Mouse (Mus musculus) layer of hippocampus, adult 18-20 months (tissue): ENCODE measurements at regions not wholly inside any gene's neighbourhood (a gene's known extent, or its start where the extent isn't known, plus 50 kb on each side); places are given as distances from the start of the nearest gene placed in this dataset.

Experiments
- DNase-seq, 2 experiments: peaks; one replicate each; pipeline ENCODE4 v3.0.0; 2022; ENCODE audit warnings: low spot score in 2 of 2

DNA sequence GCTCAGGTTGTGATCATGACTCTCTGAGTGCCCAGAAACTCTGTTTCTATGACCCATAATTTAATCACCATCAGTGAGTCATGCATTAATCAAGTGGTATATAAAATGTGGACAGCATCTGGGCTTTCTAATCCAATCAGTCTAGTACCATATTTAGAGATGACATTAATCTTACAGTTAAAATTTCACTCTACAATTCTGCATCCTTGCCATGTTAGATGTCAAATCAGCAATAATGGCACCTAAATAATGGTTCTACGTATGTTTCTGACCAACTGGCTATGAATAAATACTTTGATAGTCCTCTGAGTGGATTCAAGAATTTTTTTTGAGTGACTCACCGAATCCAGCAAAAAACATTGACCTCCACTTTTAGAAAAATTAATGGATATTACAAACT lies 383.0 kb upstream of the Gm12666 start:
- DNase-seq = no peak

DNA sequence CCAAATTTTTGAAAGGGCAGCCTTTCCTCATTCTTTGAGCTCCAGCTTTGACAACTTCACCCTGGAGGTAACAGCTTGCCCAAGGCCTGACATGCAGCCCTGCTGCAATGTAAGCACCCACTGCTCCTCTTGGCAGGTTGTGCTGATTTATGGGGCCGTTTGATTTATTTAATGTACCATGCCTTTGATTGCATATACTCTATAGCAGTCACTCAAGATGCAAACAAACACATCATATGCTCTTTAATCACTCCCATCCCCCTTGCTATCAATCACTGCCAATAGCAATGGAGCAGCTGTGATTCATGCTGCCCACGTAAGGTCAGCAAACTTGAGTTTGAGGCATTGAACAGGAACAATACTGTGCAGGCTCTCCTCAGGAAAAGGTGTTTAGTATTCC lies 373.8 kb upstream of the Gm12666 start:
- no peak for DNase-seq

GRCm38 (mm10) chr4:92555186-92555585 lies 363.6 kb upstream of the Gm12666 start:
- no peak for DNase-seq

DNA sequence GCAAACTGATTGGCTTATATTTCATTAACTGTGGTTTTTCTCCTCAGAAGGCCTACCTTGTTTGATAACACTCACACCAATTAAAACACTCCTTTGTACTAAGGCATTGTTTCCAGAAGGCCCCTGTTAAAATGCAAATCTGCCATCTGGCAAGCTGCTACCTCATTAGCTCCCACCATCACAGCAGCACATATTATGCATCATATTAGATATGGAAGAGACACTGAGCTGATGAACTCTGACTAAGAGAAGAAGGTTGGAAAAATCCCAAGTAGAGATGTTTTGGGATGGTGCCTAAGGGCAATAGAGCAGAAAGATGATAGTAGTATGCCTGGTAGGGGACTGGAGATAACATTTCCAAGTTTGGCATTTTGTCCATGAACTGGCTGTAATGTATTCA lies 350.5 kb upstream of the Gm12666 start:
- peak in 1 of 2 experiments; percentile 2 for DNase-seq

DNA sequence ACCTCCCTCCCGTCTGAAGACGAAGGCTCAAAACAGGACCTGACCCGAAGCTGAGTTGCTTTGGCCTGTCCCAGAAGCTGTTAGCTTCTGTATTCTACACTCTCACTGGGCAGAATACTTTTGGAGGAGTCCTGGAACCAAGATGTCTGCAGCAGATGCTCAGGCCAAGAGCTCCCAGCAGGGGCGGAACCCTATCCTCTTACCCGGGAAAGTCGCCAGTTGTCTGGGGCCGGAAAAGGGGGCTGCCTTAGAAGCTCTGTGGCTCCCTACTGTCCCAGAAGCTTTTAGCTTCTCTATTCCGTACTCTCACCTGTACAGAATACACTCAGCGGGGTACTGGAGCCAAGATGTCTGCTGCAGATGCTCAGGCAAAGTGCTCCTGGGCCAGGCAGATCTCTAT lies 346.7 kb upstream of the Gm12666 start:
- DNase-seq = no peak

GRCm38 (mm10) chr4:92502010-92502409 lies 310.5 kb upstream of the Gm12666 start:
- DNase-seq = no peak

DNA sequence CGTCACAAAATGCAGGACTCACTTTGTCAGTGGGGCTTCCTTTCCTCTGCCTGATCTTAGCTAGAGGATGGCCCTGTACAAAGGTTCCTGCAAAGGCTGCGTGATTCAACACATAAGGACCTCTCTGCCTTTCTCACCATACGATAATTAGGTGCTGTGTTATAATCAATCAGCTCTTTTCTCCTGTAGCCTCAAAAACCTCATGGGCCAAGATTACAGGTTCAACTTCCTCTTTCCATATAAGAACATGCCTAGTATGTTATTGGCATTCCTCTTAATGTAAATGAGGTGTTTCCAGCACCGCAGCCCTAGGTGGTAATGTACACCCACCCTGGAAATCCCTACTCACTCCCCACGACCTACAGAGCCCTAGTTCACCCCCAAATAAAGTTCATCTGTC lies 308.6 kb upstream of the Gm12666 start:
- no peak for DNase-seq

- no peak for DNase-seq
These were observed 295.1 kb upstream of the Gm12666 start for GRCm38 (mm10) chr4:92486603-92487002.

- DNase-seq = no peak
These were observed 266.6 kb upstream of the Gm12666 start for GRCm38 (mm10) chr4:92458186-92458585.
